Mouse (Mus musculus) thymus, adult 2 months (tissue): ENCODE results near the gene Kif18a. TPM values are rescaled to one million over a fixed set of nuclear protein-coding genes. Genes with fewer than 3 reads are reported as not detected.

Source experiments
- DNase-seq: peaks from one replicate; pipeline ENCODE4 v3.0.0; 2021
- H3K27ac ChIP-seq: fragments of 200-500 bp; 2 replicates; pipeline ENCODE4 v1.5.1; 2012; ENCODE audit warnings: low read length, control low read depth; ENCODE audit not compliant: control insufficient read depth, insufficient read depth
- H3K27me3 ChIP-seq: fragments of 200-500 bp; 2 replicates; pipeline ENCODE4 v1.6.1; 2012; ENCODE audit warnings: mild to moderate bottlenecking, low read length, moderate library complexity, mixed read lengths; ENCODE audit not compliant: control insufficient read depth, insufficient read depth
- H3K36me3 ChIP-seq: fragments of 200-500 bp; 2 replicates; pipeline ENCODE4 v1.6.1; 2012; ENCODE audit warnings: mild to moderate bottlenecking, low read length, moderate library complexity; ENCODE audit not compliant: control insufficient read depth, insufficient read depth
- H3K4me1 ChIP-seq: fragments of 200-500 bp; replicated peaks from 2 replicates; pipeline ENCODE4 v1.6.1; 2012; ENCODE audit warnings: low read length; ENCODE audit not compliant: control insufficient read depth, insufficient read depth
- H3K4me3 ChIP-seq: fragments of 200-500 bp; 2 replicates; pipeline ENCODE4 v1.5.1; 2012; ENCODE audit warnings: mild to moderate bottlenecking, low read length, control low read depth, moderate library complexity; ENCODE audit not compliant: control insufficient read depth, insufficient read depth
- CTCF ChIP-seq: fragments of 200-500 bp; IDR thresholded peaks from 2 replicates; pipeline ENCODE4 v1.5.1; 2012; ENCODE audit warnings: mild to moderate bottlenecking, control low read depth, low read length, moderate library complexity, borderline replicate concordance; ENCODE audit not compliant: control insufficient read depth, poor library complexity, insufficient read depth; ENCODE audit errors: extremely low read depth
- POLR2A ChIP-seq: fragments of 200-500 bp; IDR thresholded peaks from 2 replicates; pipeline ENCODE4 v1.6.1; 2012; ENCODE audit warnings: mild to moderate bottlenecking, low read length, control low read depth, moderate library complexity; ENCODE audit not compliant: control insufficient read depth, poor library complexity, insufficient read depth; ENCODE audit errors: extremely low read depth
- WGBS: fragments of 180-500 bp; shearing (Covaris S2); methylation state at CpG from one replicate; pipeline ENCODE4 v1.1.7; 2018; 5-methylcytosine and 5-hydroxymethylcytosine counted together
- polyA plus RNA-seq: library from polyadenylated mRNA; depleted of rRNA; stranded (reverse); fragments of >200 nt; gene quantifications from 2 replicates; pipeline ENCODE4 v1.2.3, GENCODE M21; 2012

The Kif18a gene
- polyA plus RNA-seq, 1 experiment = 2.7 TPM

GRCm38 (mm10) chr2:109345386-109345785, 64.8 kb downstream of the Kif18a start:
- H3K4me1 ChIP-seq = no peaks in the 10 kb centered on the region
- WGBS = 95% methylated on average over 4 of the region's 4 CpGs
- TF ChIP-seq POLR2A (no peak), CTCF (no peak)
- DNase-seq = no peak
- H3K27me3 ChIP-seq = no peaks in the 10 kb centered on the region
- H3K27ac ChIP-seq = no peak overlapping the region
- H3K4me3 ChIP-seq = no peak overlapping the region
- H3K36me3 ChIP-seq = peaks cover 3% of the 10 kb centered on the region; the same call in 1 of the 2 replicates

DNA sequence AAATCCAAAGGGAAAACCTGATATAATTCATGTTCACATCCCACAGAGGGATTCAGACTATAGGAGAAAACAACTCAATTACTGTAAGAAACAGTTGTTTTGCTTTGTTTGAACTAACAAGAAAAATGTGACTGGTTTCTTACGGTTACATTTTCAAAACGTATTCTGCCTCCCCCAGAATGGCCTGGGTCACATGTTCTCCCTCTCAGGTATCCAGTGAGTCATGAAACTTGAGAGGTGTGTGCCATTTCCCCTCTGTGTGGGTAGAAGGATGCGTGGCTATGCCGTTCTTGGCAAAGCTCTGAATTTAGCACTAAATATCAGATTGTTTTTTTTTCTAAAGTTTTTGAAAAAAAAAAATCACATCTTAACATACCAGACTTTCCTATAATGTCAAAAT, 68.2 kb downstream of the Kif18a start:
- Histone ChIP-seq H3K4me1 (no peaks in the 10 kb centered on the region), H3K27ac (no peak overlapping the region), H3K4me3 (no peak overlapping the region), H3K27me3 (no peaks in the 10 kb centered on the region), H3K36me3 (no peaks in the 10 kb centered on the region)
- 85% methylated on average over 4 of the region's 4 CpGs for WGBS
- no peak for DNase-seq
- no peak for TF ChIP-seq CTCF
- no peak for TF ChIP-seq POLR2A

- DNase-seq = no peak
- Histone ChIP-seq H3K4me1 (no peaks in the 10 kb centered on the region), H3K27ac (no peak overlapping the region), H3K27me3 (no peaks in the 10 kb centered on the region), H3K36me3 (no peaks in the 10 kb centered on the region), H3K4me3 (no peak overlapping the region)
- TF ChIP-seq CTCF = no peak
- no peak for TF ChIP-seq POLR2A
- 73% methylated on average over 3 of the region's 3 CpGs for WGBS
These were observed 78.1 kb downstream of the Kif18a start for GRCm38 (mm10) chr2:109358456-109359141.

DNA sequence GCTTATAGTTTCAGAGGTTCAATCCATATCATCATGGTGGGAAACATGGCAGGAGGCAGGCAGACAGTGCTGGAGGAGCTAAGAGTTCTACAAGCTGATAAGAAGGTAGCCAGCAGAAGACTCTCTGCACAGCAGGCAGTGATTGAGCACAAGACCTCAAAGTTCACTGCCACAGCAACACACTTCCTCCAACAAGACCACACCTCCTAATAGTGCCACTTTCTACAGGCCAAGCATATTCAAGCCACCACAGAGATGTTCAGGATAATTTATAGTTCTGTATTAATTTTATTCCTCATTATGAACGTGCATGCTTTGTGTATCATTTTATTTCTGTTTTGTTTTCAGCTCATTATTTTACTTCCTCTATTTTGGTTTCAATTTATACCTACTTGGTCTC, 85.4 kb downstream of the Kif18a start:
- DNase-seq = no peak
- Histone ChIP-seq H3K4me1 (no peaks in the 10 kb centered on the region), H3K27me3 (no peaks in the 10 kb centered on the region), H3K36me3 (no peaks in the 10 kb centered on the region), H3K4me3 (no peak overlapping the region), H3K27ac (no peak overlapping the region)
- TF ChIP-seq POLR2A (no peak), CTCF (no peak)
- 11% methylated on average over 1 of the region's 1 CpGs for WGBS

GRCm38 (mm10) chr2:109374881-109375280, 94.3 kb downstream of the Kif18a start:
- Histone ChIP-seq H3K4me1 (no peaks in the 10 kb centered on the region), H3K27me3 (no peaks in the 10 kb centered on the region), H3K36me3 (no peaks in the 10 kb centered on the region), H3K27ac (no peak overlapping the region), H3K4me3 (no peak overlapping the region)
- no peak for TF ChIP-seq CTCF
- TF ChIP-seq POLR2A = no peak
- no peak for DNase-seq
- 78% methylated on average over 2 of the region's 2 CpGs for WGBS

- DNase-seq = no peak
- no peak for TF ChIP-seq CTCF
- WGBS = 54% methylated on average over 1 of the region's 1 CpGs
- Histone ChIP-seq H3K27ac (no peak overlapping the region), H3K4me3 (no peak overlapping the region), H3K27me3 (no peaks in the 10 kb centered on the region), H3K4me1 (no peaks in the 10 kb centered on the region), H3K36me3 (no peaks in the 10 kb centered on the region)
These were observed 103.5 kb downstream of the Kif18a start for GRCm38 (mm10) chr2:109384019-109384418.

- TF ChIP-seq POLR2A (no peak), CTCF (no peak)
- Histone ChIP-seq H3K36me3 (no peaks in the 10 kb centered on the region), H3K27ac (no peak overlapping the region), H3K27me3 (no peaks in the 10 kb centered on the region), H3K4me1 (no peaks in the 10 kb centered on the region), H3K4me3 (no peak overlapping the region)
- 83% methylated on average over 1 of the region's 1 CpGs for WGBS
- DNase-seq = no peak
These were observed 105.7 kb downstream of the Kif18a start for GRCm38 (mm10) chr2:109386211-109386610.
